Mouse (Mus musculus): ENCODE results near the gene Zc3h10. TPM values are rescaled to one million over a fixed set of nuclear protein-coding genes. Genes with fewer than 3 reads are reported as not detected.
"Not testable (repeated sequence)": the region's sequence is repeated elsewhere in the genome, so short reads cannot be mapped to it uniquely, and the experiment has no call there.

Gene Zc3h10
- polyA plus RNA-seq, 1 experiment = 18.7 TPM

DNA sequence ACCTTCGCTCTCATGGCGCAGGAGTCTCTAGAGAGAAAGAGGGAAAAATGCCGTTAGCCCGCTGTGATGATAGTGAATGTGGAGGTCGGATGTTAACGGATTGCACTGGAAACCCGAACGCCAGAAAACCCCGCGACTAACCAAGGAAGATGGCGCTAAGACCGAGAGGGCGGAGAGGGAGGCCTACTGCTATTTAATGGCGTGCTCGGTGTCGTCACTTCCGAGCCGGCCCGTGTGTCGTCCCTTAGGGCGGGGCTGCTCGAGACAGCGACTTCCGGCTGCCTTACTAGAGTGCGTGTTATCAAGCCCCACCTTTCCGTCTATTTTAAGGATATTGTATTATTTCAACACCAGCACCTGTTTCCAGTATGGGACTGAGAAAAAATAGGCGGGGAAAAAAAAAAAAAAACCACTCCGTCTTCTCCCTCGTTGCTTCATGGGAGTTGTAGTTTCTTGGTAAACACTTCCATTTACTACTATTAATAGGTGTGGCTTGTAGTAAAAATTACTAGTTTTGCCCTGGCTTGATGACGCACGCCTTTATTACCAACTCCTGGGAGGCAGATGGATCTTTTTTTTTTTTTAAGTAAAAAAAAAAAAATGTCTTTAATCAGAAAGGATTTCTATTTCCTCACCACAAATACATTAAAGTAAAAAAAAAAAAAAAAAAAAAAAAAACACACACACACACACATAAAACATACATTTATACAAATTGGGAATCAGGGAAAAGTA, 1.5 kb upstream of the Zc3h10 start, which contains the start of gene Rpl41:
Gene Rpl41, minus strand, starts transcription at position 359 of the 735 bp plus-strand sequence.
- Histone ChIP-seq H3K27me3 (ENCODE audit: control insufficient read depth, insufficient read depth, low read length) (no peaks in the 10 kb centered on the region), H3K4me3 (replicated peaks; ENCODE audit: insufficient read depth, low read depth, low read length) (peak within 1 kb of the TSS; percentile 76), H3K4me1 (ENCODE audit: control insufficient read depth, insufficient read depth, low read length) (peaks cover 3% of the 10 kb centered on the region; the same call in 1 of the 2 replicates), H3K27ac (ENCODE audit: insufficient read depth, low read length) (peak within 1 kb of the TSS; percentile 79)
- peak; percentile 92 to 97 for DNase-seq
- TF ChIP-seq POLR2A (IDR thresholded peaks at IDR 0.05; ENCODE audit: borderline replicate concordance, insufficient read depth, low read length) (peak; percentile 97), CTCF (IDR thresholded peaks at IDR 0.05; ENCODE audit: borderline replicate concordance, insufficient read depth, low read depth, low read length) (no peak)
- under 1% methylated on average over 31 of the region's 31 CpGs for WGBS

DNA sequence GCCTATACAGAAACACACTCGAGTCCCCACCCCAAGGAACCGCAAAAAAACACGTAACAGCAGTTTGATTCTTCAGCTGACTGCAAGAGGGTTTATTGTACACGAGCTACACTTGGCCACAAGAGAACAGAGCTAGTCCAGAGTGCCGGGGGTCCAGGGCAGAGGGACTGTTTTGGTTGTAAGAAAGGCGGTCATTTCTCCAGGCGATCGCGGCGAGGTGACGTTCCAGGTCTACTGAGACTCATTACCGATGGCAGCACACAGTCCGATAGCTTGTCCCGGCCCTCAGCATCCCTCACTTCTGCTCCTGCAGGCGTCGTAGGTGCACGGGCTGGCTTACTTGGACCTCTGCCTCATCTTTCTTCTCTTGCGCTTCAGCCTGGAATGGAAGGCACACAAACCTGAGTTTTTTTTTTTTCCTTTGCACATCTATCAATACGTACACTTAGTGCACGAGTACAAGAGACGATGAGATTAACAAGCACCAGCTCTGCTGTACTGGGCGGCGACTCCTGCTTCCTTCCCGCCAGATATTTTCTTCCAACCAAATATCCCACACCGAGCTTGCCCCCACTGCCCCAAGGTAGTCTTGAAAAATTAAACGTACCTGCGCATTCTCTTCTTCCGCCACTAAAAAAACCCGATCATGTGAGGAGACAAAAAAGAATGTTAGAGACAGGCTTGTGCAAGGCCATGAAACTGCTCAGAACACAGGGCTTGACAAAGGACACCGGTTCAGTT, 647 bp upstream of the Zc3h10 start:
- Histone ChIP-seq H3K4me3 (replicated peaks; ENCODE audit: insufficient read depth, low read depth, low read length) (peak overlapping the region; percentile 76), H3K27ac (ENCODE audit: insufficient read depth, low read length) (peak overlapping the region; percentile 36; the same call in 1 of the 2 replicates)
- H3K27me3 ChIP-seq (ENCODE audit: control insufficient read depth, insufficient read depth, low read length); H3K4me1 ChIP-seq (ENCODE audit: control insufficient read depth, insufficient read depth, low read length): not testable (repeated sequence)
- WGBS = under 1% methylated on average over 30 of the region's 30 CpGs
- DNase-seq = peak in 1 of 2 experiments; percentile 70

DNA sequence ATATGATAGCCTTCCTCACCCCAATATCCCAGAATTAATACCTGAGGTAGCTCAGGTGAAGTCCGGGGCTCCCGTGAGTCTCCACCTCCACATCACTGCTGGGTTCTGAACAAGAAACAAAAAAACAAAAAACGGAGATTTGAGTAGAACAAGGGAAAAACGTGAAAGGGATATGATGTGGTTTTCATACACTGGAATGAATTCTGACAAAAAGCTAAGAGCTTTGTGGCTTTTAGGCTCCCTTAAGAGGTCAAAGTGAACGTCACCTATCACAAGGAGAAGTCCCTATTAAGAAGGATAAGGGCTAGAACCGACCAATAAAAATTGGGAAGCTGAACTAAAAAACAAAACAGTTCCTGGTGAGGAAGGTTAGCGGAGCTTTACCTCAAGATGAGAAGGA, 787 bp downstream of the Zc3h10 start:
- peaks cover 3% of the 10 kb centered on the region; the same call in 1 of the 2 replicates for H3K4me1 ChIP-seq (ENCODE audit: control insufficient read depth, insufficient read depth, low read length)
- peak overlapping the region; percentile 55 for H3K27ac ChIP-seq (ENCODE audit: insufficient read depth, low read length)
- TF ChIP-seq POLR2A (IDR thresholded peaks at IDR 0.05; ENCODE audit: borderline replicate concordance, insufficient read depth, low read length) (no peak), CTCF (IDR thresholded peaks at IDR 0.05; ENCODE audit: borderline replicate concordance, insufficient read depth, low read depth, low read length) (no peak)
- WGBS = 12% methylated on average over 7 of the region's 7 CpGs
- peak overlapping the region; percentile 79 for H3K4me3 ChIP-seq (replicated peaks; ENCODE audit: insufficient read depth, low read depth, low read length)
- no peaks in the 10 kb centered on the region for H3K27me3 ChIP-seq (ENCODE audit: control insufficient read depth, insufficient read depth, low read length)
- no peak for DNase-seq

DNA sequence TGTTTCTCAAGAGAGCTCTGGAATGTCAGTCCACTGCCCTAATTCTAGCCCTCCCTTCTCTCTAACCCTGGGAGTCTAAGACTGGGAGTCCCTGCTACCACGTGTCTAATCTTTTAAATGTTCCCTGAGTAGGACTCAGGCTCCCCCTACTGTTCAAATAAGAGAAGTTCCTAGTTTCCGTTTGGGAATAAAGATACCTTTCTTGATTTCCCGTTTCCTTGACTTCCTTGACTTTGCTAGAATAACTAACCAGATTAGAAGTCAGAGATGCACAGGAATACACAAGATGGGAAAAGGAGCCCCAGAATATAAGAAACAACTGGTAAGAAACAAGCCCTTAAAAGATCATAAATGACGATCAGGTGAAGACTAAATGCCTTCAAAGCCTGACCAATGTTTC, 1.2 kb downstream of the Zc3h10 start:
- 8% methylated on average over 4 of the region's 4 CpGs for WGBS
- peak in 1 of 2 experiments; percentile 54 for DNase-seq
- H3K27ac ChIP-seq (ENCODE audit: insufficient read depth, low read length) = no peak overlapping the region

DNA sequence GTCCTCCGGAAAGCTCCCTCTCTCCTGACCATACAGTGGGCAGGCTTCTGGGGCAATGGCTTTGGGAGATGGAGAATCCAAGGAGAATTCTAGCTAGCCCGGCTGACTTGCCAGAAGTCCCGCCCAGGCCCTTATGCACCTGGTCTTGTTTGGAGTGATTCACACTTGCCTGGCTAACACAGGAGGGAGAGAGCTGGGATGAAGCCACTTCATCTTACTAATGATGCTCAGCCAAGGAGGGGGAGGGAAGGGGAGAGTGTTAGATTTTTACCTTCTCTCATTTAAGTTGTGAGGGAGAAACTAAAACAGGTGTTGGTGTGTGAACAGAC, 2.0 kb downstream of the Zc3h10 start:
- DNase-seq = no peak
- TF ChIP-seq CTCF (IDR thresholded peaks at IDR 0.05; ENCODE audit: borderline replicate concordance, insufficient read depth, low read depth, low read length) (no peak), POLR2A (IDR thresholded peaks at IDR 0.05; ENCODE audit: borderline replicate concordance, insufficient read depth, low read length) (no peak)
- Histone ChIP-seq H3K4me1 (ENCODE audit: control insufficient read depth, insufficient read depth, low read length) (peaks cover 3% of the 10 kb centered on the region; the same call in 1 of the 2 replicates), H3K27me3 (ENCODE audit: control insufficient read depth, insufficient read depth, low read length) (no peaks in the 10 kb centered on the region), H3K4me3 (replicated peaks; ENCODE audit: insufficient read depth, low read depth, low read length) (no peak overlapping the region), H3K27ac (ENCODE audit: insufficient read depth, low read length) (no peak overlapping the region)
- 83% methylated on average over 3 of the region's 3 CpGs for WGBS

More for the DNA sequence above, 1.2 kb downstream of the Zc3h10 start:
- Histone ChIP-seq H3K27me3 (ENCODE audit: control insufficient read depth, insufficient read depth, low read length) (no peaks in the 10 kb centered on the region), H3K4me1 (ENCODE audit: control insufficient read depth, insufficient read depth, low read length) (peaks cover 3% of the 10 kb centered on the region; the same call in 1 of the 2 replicates), H3K4me3 (replicated peaks; ENCODE audit: insufficient read depth, low read depth, low read length) (peak overlapping the region; percentile 79)
- no peak for TF ChIP-seq POLR2A (IDR thresholded peaks at IDR 0.05; ENCODE audit: borderline replicate concordance, insufficient read depth, low read length)
- TF ChIP-seq CTCF (IDR thresholded peaks at IDR 0.05; ENCODE audit: borderline replicate concordance, insufficient read depth, low read depth, low read length) = peak; percentile 38; the same call in 1 of the 2 replicates

DNA sequence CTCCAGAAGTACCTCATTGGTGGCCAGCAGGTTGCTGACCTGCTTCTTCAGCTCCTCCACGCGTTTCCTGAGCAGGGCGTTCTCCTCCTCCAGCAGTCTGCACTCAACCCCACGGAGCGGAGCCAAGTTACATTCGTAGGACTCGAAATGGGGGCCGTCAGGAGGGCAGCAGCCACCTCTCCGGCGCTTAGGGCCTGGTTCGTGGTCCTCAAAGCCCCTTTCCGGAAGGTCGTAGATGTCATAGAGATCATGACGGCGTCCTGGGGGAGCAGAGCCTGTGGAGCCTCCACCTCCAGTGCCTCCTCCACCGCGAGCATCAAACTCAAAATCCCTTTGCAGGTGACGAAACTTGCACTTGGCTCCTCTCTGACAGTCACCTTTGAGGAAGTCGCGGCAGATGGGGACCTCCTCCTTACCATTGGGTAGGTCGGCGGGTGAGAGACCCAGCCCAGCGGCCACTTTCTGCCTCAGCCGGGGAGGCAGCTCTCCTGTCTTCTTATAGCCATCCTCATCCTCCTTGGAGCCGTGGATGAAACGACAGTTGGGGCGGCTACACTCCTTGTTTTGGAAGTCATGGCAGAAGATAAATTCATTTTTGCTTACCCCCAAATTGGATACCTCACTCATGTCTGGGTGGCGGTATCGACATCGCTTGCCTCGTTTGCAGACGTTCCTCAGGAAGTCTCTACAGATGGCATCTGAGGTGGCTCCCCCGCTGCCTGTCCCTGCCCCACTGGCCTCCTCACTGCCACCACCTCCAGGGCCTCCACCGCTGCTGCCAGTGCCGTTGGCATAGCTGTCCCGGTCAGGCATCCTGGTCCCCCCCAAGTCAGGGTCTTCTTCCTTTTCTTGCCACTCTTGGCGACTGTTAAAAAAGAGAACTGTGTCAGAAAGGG, 2.7 kb downstream of the Zc3h10 start:
- Histone ChIP-seq H3K4me1 (ENCODE audit: control insufficient read depth, insufficient read depth, low read length) (peaks cover 3% of the 10 kb centered on the region; the same call in 1 of the 2 replicates), H3K27ac (ENCODE audit: insufficient read depth, low read length) (no peak overlapping the region), H3K4me3 (replicated peaks; ENCODE audit: insufficient read depth, low read depth, low read length) (no peak overlapping the region), H3K27me3 (ENCODE audit: control insufficient read depth, insufficient read depth, low read length) (no peaks in the 10 kb centered on the region)
- peak in 1 of 2 experiments; percentile 29 for DNase-seq
- 91% methylated on average over 37 of the region's 37 CpGs for WGBS
- TF ChIP-seq POLR2A (IDR thresholded peaks at IDR 0.05; ENCODE audit: borderline replicate concordance, insufficient read depth, low read length) = no peak
- no peak for TF ChIP-seq CTCF (IDR thresholded peaks at IDR 0.05; ENCODE audit: borderline replicate concordance, insufficient read depth, low read depth, low read length)

DNA sequence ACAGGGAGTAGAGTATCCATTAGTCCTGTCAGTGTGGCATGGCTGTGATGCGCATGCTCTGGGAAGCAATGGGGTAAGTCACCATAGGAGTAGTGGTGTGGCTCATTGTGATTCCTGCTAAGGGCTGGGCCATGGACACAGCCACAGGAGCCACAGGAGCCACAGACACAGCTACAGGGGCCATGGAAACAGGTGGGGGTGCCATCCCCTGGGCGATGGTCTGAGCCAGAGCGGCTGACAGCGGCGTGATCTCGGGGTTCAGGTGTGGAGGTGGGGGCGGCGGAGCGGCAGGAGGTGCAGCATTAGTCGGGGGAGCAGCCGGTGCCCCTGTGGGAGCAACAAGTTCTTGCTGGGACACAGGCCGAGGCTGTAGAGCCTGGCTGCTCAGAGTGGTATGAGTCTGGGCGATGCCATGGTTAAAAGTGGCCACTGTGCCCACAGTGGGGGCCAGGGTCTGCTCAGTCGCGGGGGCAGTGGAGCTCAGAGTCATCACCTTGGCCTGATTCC, 3.4 kb downstream of the Zc3h10 start:
- no peaks in the 10 kb centered on the region for H3K27me3 ChIP-seq (ENCODE audit: control insufficient read depth, insufficient read depth, low read length)
- DNase-seq = no peak
- H3K4me1 ChIP-seq (ENCODE audit: control insufficient read depth, insufficient read depth, low read length) = peaks cover 3% of the 10 kb centered on the region; the same call in 1 of the 2 replicates
- 94% methylated on average over 15 of the region's 15 CpGs for WGBS
- no peak overlapping the region for H3K4me3 ChIP-seq (replicated peaks; ENCODE audit: insufficient read depth, low read depth, low read length)
- no peak overlapping the region for H3K27ac ChIP-seq (ENCODE audit: insufficient read depth, low read length)
- TF ChIP-seq CTCF (IDR thresholded peaks at IDR 0.05; ENCODE audit: borderline replicate concordance, insufficient read depth, low read depth, low read length) = no peak
- TF ChIP-seq POLR2A (IDR thresholded peaks at IDR 0.05; ENCODE audit: borderline replicate concordance, insufficient read depth, low read length) = no peak

Measured in cerebellum, adult 2 months (tissue).